Mouse (Mus musculus) A20 (cell line): ENCODE measurements at regions not wholly inside any gene's neighbourhood (a gene's known extent, or its start where the extent isn't known, plus 50 kb on each side); places are given as distances from the start of the nearest gene placed in this dataset.
"Not testable (repeated sequence)": the region's sequence is repeated elsewhere in the genome, so short reads cannot be mapped to it uniquely, and the experiment has no call there.

Source experiments
- DNase-seq: peaks from one replicate; pipeline ENCODE4 v3.0.0-alpha.2; 2011; ENCODE audit warnings: low read depth, low spot score

- DNase-seq: no peak
Measured at GRCm38 (mm10) chr1:141716953-141717352, 1471.0 kb downstream of the Kcnt2 start.

- no peak for DNase-seq
Measured at GRCm38 (mm10) chr1:141717510-141717909, 1471.6 kb downstream of the Kcnt2 start.

- DNase-seq: no peak
Measured at GRCm38 (mm10) chr1:141741299-141741698, 1495.3 kb downstream of the Kcnt2 start.

GRCm38 (mm10) chr1:141776059-141776458 is 1530.1 kb downstream of the Kcnt2 start:
- no peak for DNase-seq

GRCm38 (mm10) chr1:141783367-141783766 is 1537.4 kb downstream of the Kcnt2 start:
- no peak for DNase-seq

GRCm38 (mm10) chr1:141813315-141814158 is 1567.6 kb downstream of the Kcnt2 start:
- DNase-seq: no peak

GRCm38 (mm10) chr1:141831444-141831843 is 1585.5 kb downstream of the Kcnt2 start:
- no peak for DNase-seq

GRCm38 (mm10) chr1:141842547-141842946 is 1596.6 kb downstream of the Kcnt2 start:
- DNase-seq: no peak

- DNase-seq: not testable (repeated sequence)
Measured at GRCm38 (mm10) chr1:141853841-141854240, 1607.9 kb downstream of the Kcnt2 start.

- DNase-seq: no peak
Measured at GRCm38 (mm10) chr1:141884356-141884755, 1638.4 kb downstream of the Kcnt2 start.

GRCm38 (mm10) chr1:141897924-141898455 is 1652.0 kb downstream of the Kcnt2 start:
- no peak for DNase-seq

- DNase-seq: no peak
Measured at GRCm38 (mm10) chr1:141911714-141912398, 1665.9 kb downstream of the Kcnt2 start.

GRCm38 (mm10) chr1:141926194-141926593 is 1680.2 kb downstream of the Kcnt2 start:
- no peak for DNase-seq

- no peak for DNase-seq
Measured at GRCm38 (mm10) chr1:141926804-141927203, 1680.8 kb downstream of the Kcnt2 start.

GRCm38 (mm10) chr1:141948055-141948454 is 1692.4 kb upstream of the B3galt2 start:
- DNase-seq: no peak

GRCm38 (mm10) chr1:141954323-141954867 is 1686.1 kb upstream of the B3galt2 start:
- no peak for DNase-seq

- DNase-seq: peak; percentile 53
Measured at GRCm38 (mm10) chr1:141961743-141962142, 1678.7 kb upstream of the B3galt2 start.

GRCm38 (mm10) chr1:141968133-141968532 is 1672.3 kb upstream of the B3galt2 start:
- no peak for DNase-seq

- DNase-seq: no peak
Measured at GRCm38 (mm10) chr1:141974329-141974728, 1666.1 kb upstream of the B3galt2 start.

- no peak for DNase-seq
Measured at GRCm38 (mm10) chr1:141999769-142000168, 1640.7 kb upstream of the B3galt2 start.

- DNase-seq: no peak
Measured at GRCm38 (mm10) chr1:142000335-142000734, 1640.1 kb upstream of the B3galt2 start.

- no peak for DNase-seq
Measured at GRCm38 (mm10) chr1:142006316-142006715, 1634.1 kb upstream of the B3galt2 start.
